Mouse (Mus musculus) gastrocnemius, adult 8-10 months (tissue): ENCODE data around the gene Emc7. TPM values are rescaled to one million over a fixed set of nuclear protein-coding genes. Genes with fewer than 3 reads are reported as not detected.
"Not testable (repeated sequence)": the region's sequence is repeated elsewhere in the genome, so short reads cannot be mapped to it uniquely, and the experiment has no call there.

Experiments
- DNase-seq, 2 experiments: peaks; one replicate each; pipeline ENCODE4 v3.0.0; 2022; ENCODE audit warnings: low spot score in 2 of 2
- total RNA-seq, 4 experiments: library from RNA; stranded (reverse); gene quantifications; 2 replicates each; pipeline ENCODE4 v1.2.4; 2022

Emc7 gene
- total RNA-seq: 10 to 100 TPM; 12.2 to 14.3 (median 13.5) TPM

- DNase-seq: peak; percentile 88 to 91
Observed at GRCm38 (mm10) chr2:112454862-112455564, at the start of gene Emc7. Emc7 (plus strand) TSS chr2:112454997.

GRCm38 (mm10) chr2:112407030-112407429, 47.8 kb upstream of the Emc7 start:
- no peak for DNase-seq

- DNase-seq: no peak
Observed at GRCm38 (mm10) chr2:112425308-112425707, 29.5 kb upstream of the Emc7 start.

- DNase-seq: not testable (repeated sequence)
Observed at GRCm38 (mm10) chr2:112428534-112428933, 26.3 kb upstream of the Emc7 start.

GRCm38 (mm10) chr2:112429665-112430064, 25.1 kb upstream of the Emc7 start:
- no peak for DNase-seq

GRCm38 (mm10) chr2:112430403-112430802, 24.4 kb upstream of the Emc7 start:
- DNase-seq: no peak

- DNase-seq: no peak
Observed at GRCm38 (mm10) chr2:112432523-112432922, 22.3 kb upstream of the Emc7 start.

GRCm38 (mm10) chr2:112433359-112433758, 21.4 kb upstream of the Emc7 start:
- DNase-seq: no peak

GRCm38 (mm10) chr2:112436292-112436691, 18.5 kb upstream of the Emc7 start:
- no peak for DNase-seq

- no peak for DNase-seq
Observed at GRCm38 (mm10) chr2:112437589-112437988, 17.2 kb upstream of the Emc7 start.

GRCm38 (mm10) chr2:112443491-112443890, 11.3 kb upstream of the Emc7 start:
- DNase-seq: no peak

- DNase-seq: no peak
Observed at GRCm38 (mm10) chr2:112445511-112445910, 9.3 kb upstream of the Emc7 start.

- not testable (repeated sequence) for DNase-seq
Observed at GRCm38 (mm10) chr2:112448046-112448445, 6.8 kb upstream of the Emc7 start.

GRCm38 (mm10) chr2:112448510-112449059, 6.2 kb upstream of the Emc7 start:
- DNase-seq: no peak

GRCm38 (mm10) chr2:112449597-112450296, 5.0 kb upstream of the Emc7 start:
- no peak for DNase-seq

- DNase-seq: not testable (repeated sequence)
Observed at GRCm38 (mm10) chr2:112452513-112452912, 2.3 kb upstream of the Emc7 start.

- DNase-seq: no peak
Observed at GRCm38 (mm10) chr2:112454125-112454861, 504 bp upstream of the Emc7 start.

GRCm38 (mm10) chr2:112460557-112460956, 5.8 kb downstream of the Emc7 start:
- DNase-seq: no peak

GRCm38 (mm10) chr2:112469542-112469941, 14.7 kb downstream of the Emc7 start:
- DNase-seq: no peak

- no peak for DNase-seq
Observed at GRCm38 (mm10) chr2:112470961-112471381, 16.2 kb downstream of the Emc7 start.

GRCm38 (mm10) chr2:112472076-112472475, 17.3 kb downstream of the Emc7 start:
- no peak for DNase-seq
